Mouse (Mus musculus) ES-E14 (cell line): Measurements from ENCODE around the gene Supt5. TPM values are rescaled to one million over a fixed set of nuclear protein-coding genes. Genes with fewer than 3 reads are reported as not detected.
A peak's percentile ranks its signal among the peaks of the same experiment; 100 is the strongest.

ENCODE experiments used
- DNase-seq: peaks from one replicate; pipeline ENCODE4 v3.0.0-alpha.2; 2013; ENCODE audit warnings: low read depth, low spot score
- H3K27ac ChIP-seq: 2 replicates; pipeline ENCODE4 v1.5.1; 2012; ENCODE audit warnings: low read depth, mild to moderate bottlenecking, low read length, moderate library complexity, mixed read lengths; ENCODE audit not compliant: poor library complexity, insufficient read depth, severe bottlenecking
- H3K36me3 ChIP-seq: 2 replicates; pipeline ENCODE4 v1.6.1; 2012; ENCODE audit warnings: mild to moderate bottlenecking, low read length, moderate library complexity, mixed read lengths; ENCODE audit not compliant: control insufficient read depth, poor library complexity, insufficient read depth, severe bottlenecking
- H3K4me1 ChIP-seq, 2 experiments: fragments of 150-350 bp in 1 of 2; sonication (generic) in 1 of 2; 2 replicates each; pipeline ENCODE4 v1.6.1; 2012; ENCODE audit warnings: low read length in 2 of 2, mild to moderate bottlenecking in 1 of 2, mixed read lengths in 1 of 2; ENCODE audit not compliant: control insufficient read depth in 2 of 2, insufficient read depth in 2 of 2, poor library complexity in 1 of 2
- H3K4me3 ChIP-seq, 2 experiments: fragments of 150-350 bp in 1 of 2; sonication (generic) in 1 of 2; 2 replicates each; pipeline ENCODE4 v1.5.1; 2012; ENCODE audit warnings: low read length in 2 of 2, low read depth in 1 of 2, mild to moderate bottlenecking in 1 of 2, mixed read lengths in 1 of 2; ENCODE audit not compliant: insufficient read depth in 1 of 2, poor library complexity in 1 of 2, severe bottlenecking in 1 of 2
- H3K9ac ChIP-seq: 2 replicates; pipeline ENCODE4 v1.6.1; 2012; ENCODE audit warnings: low read depth, mild to moderate bottlenecking, low read length, mixed read lengths; ENCODE audit not compliant: poor library complexity, insufficient read depth, severe bottlenecking
- H3K9me3 ChIP-seq: fragments of 150-350 bp; sonication (generic); 2 replicates; pipeline ENCODE4 v1.6.1; 2012; ENCODE audit warnings: low read depth, mild to moderate bottlenecking, low read length; ENCODE audit not compliant: control insufficient read depth, insufficient read depth
- CHD2 ChIP-seq: IDR thresholded peaks from 2 replicates; pipeline ENCODE4 v1.6.1; 2014; ENCODE audit warnings: mild to moderate bottlenecking, low read depth, low read length, inconsistent platforms
- HCFC1 ChIP-seq: IDR thresholded peaks from 2 replicates; pipeline ENCODE4 v1.6.1; 2012; ENCODE audit warnings: low read length, inconsistent platforms, borderline replicate concordance; ENCODE audit not compliant: insufficient read depth
- MAFK ChIP-seq: IDR thresholded peaks from 2 replicates; pipeline ENCODE4 v1.6.1; 2014; ENCODE audit warnings: mild to moderate bottlenecking, low read depth, low read length, inconsistent platforms; ENCODE audit not compliant: insufficient read depth
- ZC3H11A ChIP-seq: IDR thresholded peaks from 2 replicates; pipeline ENCODE4 v1.6.1; 2012; ENCODE audit warnings: low read depth, mild to moderate bottlenecking, inconsistent platforms, low read length, borderline replicate concordance
- ZNF384 ChIP-seq: IDR thresholded peaks from 2 replicates; pipeline ENCODE4 v1.6.1; 2012; ENCODE audit warnings: low read depth, low read length, inconsistent platforms
- in situ Hi-C, 2 experiments: fragments of 600-800 bp; cut with MboI; formaldehyde crosslinking; loops; one replicate each; pipeline ENCODE4 v1.15.1; 2025; ENCODE audit warnings: low sequenced_read_pairs in 2 of 2, inconsistent platforms in 1 of 2; ENCODE audit not compliant: unreplicated experiment in 2 of 2
- total RNA-seq: library from RNA; depleted of rRNA; stranded (reverse); fragments of 300-350 nt; gene quantifications from 2 replicates; pipeline ENCODE4 v1.2.3, GENCODE M21; 2012

Gene Supt5
- total RNA-seq, 1 experiment, result 83.7 TPM

DNA sequence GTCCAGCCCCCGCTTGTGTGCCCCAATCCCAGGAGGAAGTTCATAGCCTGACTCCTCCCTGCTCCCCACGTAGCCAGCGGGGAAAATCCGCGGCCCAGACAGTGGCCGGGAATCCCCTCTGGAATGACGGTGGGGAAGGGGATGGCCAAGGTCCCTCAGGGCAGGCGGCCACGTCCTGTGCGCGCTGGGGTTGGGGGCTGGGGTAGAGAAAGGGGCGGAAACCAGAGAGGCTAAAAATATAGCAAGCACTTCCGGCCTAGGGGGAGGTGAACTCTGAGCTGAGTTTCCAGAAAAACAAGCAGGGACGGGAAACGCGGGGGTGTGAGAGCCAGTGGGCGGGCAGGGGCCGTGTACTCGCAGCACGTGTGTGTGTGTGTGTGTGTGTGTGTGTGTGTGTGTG lies 43.4 kb upstream of the Supt5 start:
- TF ChIP-seq ZNF384 (no peak), CHD2 (no peak), MAFK (no peak), ZC3H11A (no peak), HCFC1 (no peak)
- Histone ChIP-seq H3K9ac (peak overlapping the region; percentile 84), H3K4me3 (peak overlapping the region; percentile 61 to 68), H3K36me3 (peaks cover 12% of the 10 kb centered on the region), H3K27ac (peak overlapping the region; percentile 95), H3K4me1 (peaks cover 15 to 27% of the 10 kb centered on the region in 2 experiments; a peak in 3 of 4 replicates), H3K9me3 (no peaks in the 10 kb centered on the region)
- in situ Hi-C loops, result no loop called here
- peak; percentile 34 for DNase-seq

DNA sequence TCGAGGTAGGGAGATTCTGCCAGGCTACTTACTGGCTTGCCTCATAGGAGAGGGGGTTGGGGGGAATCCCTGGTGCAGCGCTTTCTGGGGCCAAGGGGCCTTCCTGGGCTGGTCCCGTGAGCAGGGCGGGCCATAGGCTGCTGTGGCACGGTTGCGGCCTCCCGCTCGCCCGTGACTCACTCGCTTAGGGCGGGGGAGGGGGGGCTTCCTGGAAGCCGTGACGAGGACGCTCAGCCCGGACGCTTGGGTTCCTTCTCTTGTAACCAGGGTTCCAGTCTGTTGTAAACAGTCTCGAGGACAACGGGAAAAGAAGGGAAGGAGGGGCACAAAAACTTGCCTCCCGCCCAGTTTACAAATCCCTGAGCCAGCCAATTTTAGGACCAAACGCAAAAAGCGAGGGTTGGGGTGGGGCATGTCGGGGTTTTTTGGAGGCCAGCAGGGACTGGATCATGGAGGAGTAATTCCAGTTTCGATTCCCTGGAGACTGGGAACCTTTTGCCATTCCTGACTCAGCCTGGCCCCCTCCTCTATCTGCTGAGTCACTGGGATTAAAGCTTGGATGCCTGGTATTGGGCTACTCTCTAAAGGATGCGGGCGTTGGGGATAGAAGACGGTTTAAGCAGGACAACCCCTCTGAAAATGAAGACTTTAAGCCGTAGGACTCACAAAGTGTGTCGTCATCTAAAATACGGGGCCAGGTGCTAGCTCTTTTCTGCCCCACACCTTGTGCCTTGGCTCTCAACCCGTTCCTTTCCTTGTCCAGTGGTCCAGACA lies 42.7 kb upstream of the Supt5 start:
- Histone ChIP-seq H3K4me3 (peak overlapping the region; percentile 61 to 68), H3K9me3 (no peaks in the 10 kb centered on the region), H3K27ac (peak overlapping the region; percentile 95), H3K9ac (peak overlapping the region; percentile 84), H3K4me1 (peaks cover 15 to 23% of the 10 kb centered on the region in 2 experiments; a peak in 3 of 4 replicates), H3K36me3 (peaks cover 10% of the 10 kb centered on the region)
- no peak for TF ChIP-seq ZNF384
- TF ChIP-seq MAFK, result peak; percentile 87
- DNase-seq, result peak; percentile 30
- in situ Hi-C loops, result no loop called here

DNA sequence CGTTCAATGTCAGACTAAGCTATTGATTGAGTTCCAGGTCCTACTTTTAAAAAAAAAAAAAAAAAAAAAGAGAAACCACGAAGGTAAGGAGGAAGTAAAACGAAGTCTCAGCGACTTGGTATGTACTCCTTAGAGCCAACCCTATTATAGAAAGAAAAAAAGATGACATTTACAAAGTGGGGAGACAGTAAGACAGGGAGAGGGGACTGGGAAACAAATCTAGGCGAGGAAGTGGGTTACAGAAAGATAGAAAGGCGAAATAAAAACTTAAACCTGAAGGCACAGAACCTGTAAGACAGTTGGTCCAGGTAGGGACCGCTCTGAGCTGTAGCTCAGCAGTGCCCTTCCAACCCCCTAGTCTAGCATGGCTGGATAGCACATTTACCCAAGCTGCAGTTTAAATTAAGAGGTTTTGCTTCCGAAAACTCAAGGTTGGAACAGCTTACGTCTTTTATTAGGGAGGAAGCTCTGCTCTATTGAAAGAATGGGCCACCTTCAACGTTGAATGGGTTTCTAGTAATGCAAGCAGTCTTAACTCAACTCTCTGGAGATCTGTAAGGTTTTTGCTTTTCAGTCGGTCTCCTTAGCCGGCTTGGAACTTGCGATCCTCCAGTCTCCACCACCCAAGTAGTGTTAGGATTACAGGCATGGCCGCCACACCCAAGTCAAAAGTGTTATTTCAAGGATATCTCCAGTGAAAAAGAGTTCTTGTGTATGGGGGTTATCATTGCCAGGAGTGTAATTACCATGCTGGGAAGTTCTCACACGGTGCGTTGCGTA lies 41.9 kb upstream of the Supt5 start, which contains the start of gene Zfp36:
Gene Zfp36, minus strand, starts transcription at position 17 of the 780 bp plus-strand sequence.
- Histone ChIP-seq H3K36me3 (peaks cover 10% of the 10 kb centered on the region), H3K9ac (peak within 1 kb of the TSS; percentile 85), H3K4me1 (peaks cover 15 to 21% of the 10 kb centered on the region in 2 experiments; a peak in 3 of 4 replicates), H3K27ac (peak within 1 kb of the TSS; percentile 95), H3K9me3 (no peaks in the 10 kb centered on the region), H3K4me3 (peak within 1 kb of the TSS; percentile 76 to 87)
- TF ChIP-seq ZNF384 (peak; percentile 47; the same call in 1 of the 2 replicates), MAFK (no peak)
- in situ Hi-C loops, result no loop called here
- DNase-seq, result no peak

DNA sequence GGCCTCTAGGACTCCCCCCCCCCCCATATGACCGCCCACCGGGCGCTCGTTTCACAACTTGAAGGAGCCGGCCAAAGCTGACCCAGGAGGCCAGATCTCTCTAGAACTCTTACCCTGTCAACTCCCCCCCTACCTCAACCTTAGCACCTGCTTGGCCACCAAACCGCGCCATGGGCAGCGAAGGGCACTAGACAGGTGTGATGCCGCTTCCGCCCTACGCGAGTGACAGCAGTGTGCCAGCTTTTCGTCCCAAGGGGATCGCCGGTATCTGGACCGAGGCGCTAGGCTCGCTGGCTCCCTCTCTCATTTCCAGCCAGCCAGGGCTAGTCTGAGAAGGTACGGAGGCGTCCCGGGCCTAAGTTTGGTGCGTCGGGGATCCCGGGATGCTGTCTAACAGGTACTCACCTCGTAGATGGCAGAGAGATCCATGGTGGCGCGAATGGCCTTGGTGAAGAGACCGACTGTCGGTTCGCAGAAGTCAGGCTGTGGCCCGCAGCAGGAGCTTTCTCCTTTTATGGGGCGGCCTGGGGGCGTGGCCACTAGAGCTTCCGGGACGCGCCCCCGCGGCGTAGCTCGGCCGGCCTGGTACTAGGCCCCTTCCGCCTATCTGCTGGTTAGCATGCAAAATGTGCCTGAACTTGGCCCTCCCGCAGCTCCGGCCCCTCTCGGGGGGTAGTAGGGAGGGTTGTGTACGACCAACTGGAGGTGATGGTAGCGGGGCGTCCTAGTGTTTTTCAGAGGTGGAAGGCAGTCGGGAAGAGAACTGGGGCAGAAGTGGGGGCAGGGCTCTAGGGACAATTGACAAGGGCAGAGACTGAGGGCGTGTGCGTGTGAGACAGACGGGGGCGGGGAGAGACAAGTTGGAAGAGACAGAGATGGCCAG lies 40.5 kb upstream of the Supt5 start:
- H3K9ac ChIP-seq, result peak overlapping the region; percentile 85
- H3K27ac ChIP-seq, result peak overlapping the region; percentile 73
- in situ Hi-C loops, result no loop called here
- TF ChIP-seq CHD2 (peak; percentile 70; the same call in 1 of the 2 replicates), MAFK (no peak), HCFC1 (peak; percentile 62; the same call in 1 of the 2 replicates)
- peaks cover 15 to 22% of the 10 kb centered on the region in 2 experiments; a peak in 3 of 4 replicates for H3K4me1 ChIP-seq
- peak; percentile 87 for DNase-seq
- peak overlapping the region; percentile 76 to 87 for H3K4me3 ChIP-seq
- no peaks in the 10 kb centered on the region for H3K9me3 ChIP-seq
- H3K36me3 ChIP-seq, result peaks cover 10% of the 10 kb centered on the region
